Mouse (Mus musculus) T-helper 1 cell (primary cell): Measurements from ENCODE around the gene Ttc6.

ENCODE experiments used
- in situ Hi-C: fragments of 300-600 bp; cut with MboI, MseI; formaldehyde crosslinking; loops from one replicate; pipeline ENCODE4 v1.15.1; 2025; ENCODE audit warnings: high pct_unique_total_duplicates

Gene Ttc6

DNA sequence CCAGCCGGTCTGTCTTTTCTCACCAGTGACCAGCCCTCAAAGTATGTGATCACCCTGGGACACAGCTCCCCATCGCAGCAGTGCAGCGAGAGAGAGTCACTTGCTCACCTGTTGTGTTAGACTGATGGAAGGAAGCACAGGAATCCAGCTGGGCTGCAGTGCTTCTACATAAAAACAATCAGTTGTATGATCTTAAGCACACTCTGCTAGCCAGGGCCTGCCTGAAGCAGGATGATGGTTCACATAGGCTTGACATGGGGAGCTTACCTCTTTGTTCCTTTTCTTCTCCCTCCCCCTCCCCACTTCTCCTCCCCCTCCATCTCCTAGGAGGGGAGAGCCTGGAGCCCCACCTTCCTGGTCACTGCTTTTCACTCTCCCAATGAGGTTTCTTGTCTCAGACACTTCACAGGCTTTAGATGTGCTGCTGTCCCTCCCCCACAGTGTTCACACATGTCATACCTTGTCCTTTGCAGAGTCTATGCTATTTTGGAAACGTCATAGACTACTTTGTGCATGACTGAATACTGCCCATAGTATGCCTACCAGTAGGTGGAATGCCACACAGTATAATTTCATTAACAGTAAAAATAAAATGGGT lies 60.2 kb downstream of the Ttc6 start:
- in situ Hi-C loops: no loop called here

- in situ Hi-C loops: no loop called here
Measured at GRCm38 (mm10) chr12:57650011-57650410, 86.1 kb downstream of the Ttc6 start.

DNA sequence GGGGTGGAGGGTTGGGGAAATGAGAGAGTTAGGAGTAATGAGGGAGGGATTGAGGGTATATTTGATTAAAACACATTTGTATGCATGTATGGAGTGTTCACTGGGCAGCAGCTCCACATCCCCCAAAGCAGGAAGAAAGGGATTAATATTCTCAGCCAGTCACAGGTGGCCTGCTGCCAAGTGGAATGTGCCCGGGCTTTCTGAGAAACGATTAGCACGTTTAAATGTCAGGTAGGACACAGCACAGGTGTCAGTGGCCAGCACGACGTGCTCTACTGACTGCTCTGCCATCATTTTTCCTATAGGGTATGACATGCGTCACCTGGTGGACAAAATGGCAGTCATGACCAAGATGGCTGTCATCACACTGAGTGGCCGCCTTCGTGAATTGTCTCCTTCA lies 86.8 kb downstream of the Ttc6 start:
- in situ Hi-C loops: no loop called here

- in situ Hi-C loops: no loop called here
Measured at GRCm38 (mm10) chr12:57662986-57663674, 99.2 kb downstream of the Ttc6 start.

DNA sequence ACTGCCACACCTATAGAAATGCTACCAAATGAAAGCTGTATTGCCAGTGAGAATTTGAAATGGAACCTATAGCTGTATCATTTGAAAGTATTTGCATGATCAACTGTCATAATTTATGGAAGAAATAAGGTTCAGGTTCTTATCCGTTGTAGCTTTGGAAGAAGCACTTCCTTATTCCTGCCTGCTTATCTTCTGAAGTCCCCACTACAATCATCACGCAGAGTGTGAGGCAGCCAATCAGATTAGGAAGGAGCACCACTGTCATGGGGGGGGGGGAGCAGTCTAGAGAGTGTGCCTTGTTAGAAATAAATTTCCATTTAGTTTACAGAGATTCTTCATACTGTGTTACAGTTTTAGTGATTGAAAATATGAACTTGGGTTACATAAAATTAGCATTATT lies 108.5 kb downstream of the Ttc6 start:
- in situ Hi-C loops: no loop called here

DNA sequence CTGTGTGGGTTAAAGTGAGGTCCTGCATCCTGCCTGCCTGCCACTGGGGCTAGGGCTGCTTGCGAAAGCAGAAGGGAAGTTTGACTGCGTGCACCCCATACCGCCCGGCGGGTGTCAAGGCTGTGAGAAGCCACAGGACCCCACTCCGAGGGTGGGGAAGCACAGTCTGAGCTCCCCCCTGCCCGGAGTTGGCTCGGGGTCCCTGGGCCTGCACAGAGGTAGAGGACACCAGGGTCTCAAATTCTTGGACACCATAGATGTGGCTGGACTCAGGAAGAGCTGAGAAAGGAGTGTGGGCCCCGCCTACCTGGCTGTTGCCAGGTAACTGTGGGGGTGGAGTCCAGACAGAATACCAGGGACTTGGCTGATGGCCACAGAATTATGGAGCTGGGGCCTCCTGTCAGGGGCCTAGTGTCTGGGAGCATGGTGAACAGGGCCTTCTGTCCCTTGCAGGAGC lies 121.1 kb downstream of the Ttc6 start:
- in situ Hi-C loops: no loop called here

- in situ Hi-C loops: no loop called here
Measured at GRCm38 (mm10) chr12:57709966-57710365, 146.1 kb downstream of the Ttc6 start.

DNA sequence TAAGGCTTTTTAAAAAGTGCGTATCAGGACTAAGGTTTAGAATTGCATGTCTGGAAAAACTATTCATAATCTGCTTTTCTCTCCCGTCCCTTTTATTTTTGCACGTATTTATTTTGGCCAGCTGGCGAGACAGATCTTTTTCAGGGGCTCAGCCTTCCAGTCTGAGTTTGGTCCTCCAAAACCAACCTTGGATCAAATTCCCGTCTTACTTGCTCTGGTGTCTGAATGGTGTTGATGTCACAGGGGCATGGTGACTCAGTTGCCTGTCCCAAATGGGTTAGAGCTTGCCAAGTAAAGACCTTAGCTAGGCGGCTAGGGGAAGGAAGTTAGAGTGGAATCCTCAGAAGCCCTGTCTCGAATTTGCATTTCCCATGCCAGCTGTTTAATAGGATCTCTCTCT lies 200.8 kb downstream of the Ttc6 start:
- in situ Hi-C loops: no loop called here

GRCm38 (mm10) chr12:57776290-57776997 lies 212.5 kb downstream of the Ttc6 start:
- in situ Hi-C loops: loop anchor here (25.0 kb wide), 1 partner anchor 514 kb away; no protein-coding TSS in a partner anchor

DNA sequence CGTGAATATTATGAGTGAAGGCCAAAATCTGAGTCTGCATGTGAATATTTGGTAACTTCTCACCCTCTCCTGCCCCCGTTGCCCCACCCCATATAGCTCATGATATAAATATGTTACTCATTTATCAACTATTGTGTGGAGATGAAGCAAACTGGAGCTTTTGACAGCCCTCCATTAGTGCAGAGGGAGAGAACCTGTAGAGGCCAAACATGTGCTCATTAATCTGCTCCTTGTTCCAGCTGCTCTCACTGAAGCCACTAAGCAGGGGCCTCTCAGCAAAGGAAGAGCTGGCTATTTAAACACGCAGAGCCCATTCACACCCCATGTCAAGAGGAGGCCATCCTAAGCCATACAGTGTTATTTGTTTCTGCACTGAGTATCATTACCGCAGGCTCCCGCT lies 218.0 kb downstream of the Ttc6 start:
- in situ Hi-C loops: loop anchor here (25.0 kb wide), 1 partner anchor 520 kb away; no protein-coding TSS in a partner anchor

DNA sequence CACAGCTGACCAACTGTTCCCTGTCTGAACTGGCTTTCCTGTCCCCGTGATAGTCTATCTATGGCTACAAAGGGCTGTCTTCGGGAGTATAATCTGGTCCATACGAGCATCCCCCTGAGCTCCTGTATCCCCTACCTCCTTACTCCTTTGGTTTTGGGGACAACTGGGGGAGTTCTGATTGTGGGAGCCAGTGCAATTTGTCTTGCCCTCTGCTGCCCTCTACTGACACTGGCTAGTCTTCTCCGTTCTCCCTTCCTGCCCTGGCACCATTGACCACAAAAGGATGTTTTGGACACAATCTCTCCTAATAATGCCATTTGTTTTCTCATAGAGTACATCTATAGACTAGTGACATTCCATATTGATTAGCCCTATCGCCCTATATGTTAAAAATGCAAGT lies 223.6 kb downstream of the Ttc6 start:
- in situ Hi-C loops: loop anchor here (25.0 kb wide), 1 partner anchor 525 kb away; no protein-coding TSS in a partner anchor
